Mouse (Mus musculus) liver, embryonic 16.5 days (tissue): ENCODE data around the gene Fbxw17. TPM values are rescaled to one million over a fixed set of nuclear protein-coding genes. Genes with fewer than 3 reads are reported as not detected.
"Not testable (repeated sequence)": the region's sequence is repeated elsewhere in the genome, so short reads cannot be mapped to it uniquely, and the experiment has no call there.

Source experiments
- ATAC-seq: fragments of 200-750 bp; cut with Nextera tagmentation; 2 replicates; pipeline ENCODE4 v1.8.0; 2017; ENCODE audit warnings: low read depth, mild to moderate bottlenecking, moderate number of reproducible peaks, moderate library complexity
- H3K27ac ChIP-seq: fragments of 300-500 bp; sonication (generic); 2 replicates; pipeline ENCODE4 v1.5.1; 2014; ENCODE audit warnings: mild to moderate bottlenecking, low read length
- H3K27me3 ChIP-seq: fragments of 300-500 bp; sonication (generic); 2 replicates; pipeline ENCODE4 v1.6.1; 2014; ENCODE audit warnings: low read depth, low read length, mixed read lengths; ENCODE audit not compliant: control insufficient read depth, insufficient read depth
- H3K36me3 ChIP-seq: fragments of 300-500 bp; sonication (generic); 2 replicates; pipeline ENCODE4 v1.6.1; 2014; ENCODE audit warnings: mild to moderate bottlenecking; ENCODE audit not compliant: control insufficient read depth, insufficient read depth
- H3K4me1 ChIP-seq: fragments of 300-500 bp; sonication (generic); 2 replicates; pipeline ENCODE4 v1.6.1; 2014; ENCODE audit warnings: low read depth, low read length, mixed read lengths; ENCODE audit not compliant: control insufficient read depth
- H3K4me2 ChIP-seq: fragments of 300-500 bp; sonication (generic); 2 replicates; pipeline ENCODE4 v1.6.1; 2014; ENCODE audit warnings: low read depth, low read length, mixed read lengths
- H3K4me3 ChIP-seq: fragments of 300-500 bp; sonication (generic); 2 replicates; pipeline ENCODE4 v1.5.1; 2014; ENCODE audit warnings: low read depth, mild to moderate bottlenecking, low read length
- H3K9ac ChIP-seq: fragments of 300-500 bp; sonication (generic); 2 replicates; pipeline ENCODE4 v1.6.1; 2014; ENCODE audit warnings: low read depth, low read length
- H3K9me3 ChIP-seq: fragments of 300-500 bp; sonication (generic); replicated peaks from 2 replicates; pipeline ENCODE4 v1.6.1; 2016; ENCODE audit warnings: low read length; ENCODE audit not compliant: control insufficient read depth
- WGBS: fragments of 180-500 bp; shearing (Covaris S2); extraction: QIAGEN DNeasy Blood & Tissue Kit; methylation state at CpG from one replicate; pipeline ENCODE4 v1.1.7; 2014; ENCODE audit not compliant: insufficient replicate concordance; 5-methylcytosine and 5-hydroxymethylcytosine counted together
- polyA plus RNA-seq: library from polyadenylated mRNA; unstranded; fragments of >200 nt; fragmentation: Nextera tagmentation; extraction: Ambion mirVana; gene quantifications from 2 replicates; pipeline ENCODE4 v1.2.1, GENCODE M21; 2015

Fbxw17 gene
- polyA plus RNA-seq, 1 experiment from 2014 or later: 3.9 TPM

GRCm38 (mm10) chr13:50445261-50445660, 27.6 kb downstream of the Fbxw17 start:
- 55% methylated on average over 4 of the region's 4 CpGs for WGBS
- Histone ChIP-seq H3K9me3 (no peaks in the 10 kb centered on the region), H3K27me3 (no peaks in the 10 kb centered on the region), H3K4me2 (no peak overlapping the region), H3K36me3 (no peaks in the 10 kb centered on the region), H3K9ac (no peak overlapping the region), H3K27ac (no peak overlapping the region), H3K4me3 (no peak overlapping the region), H3K4me1 (no peaks in the 10 kb centered on the region)
- no peak for ATAC-seq

- H3K9ac ChIP-seq, H3K36me3 ChIP-seq, H3K4me1 ChIP-seq, H3K4me3 ChIP-seq, ATAC-seq, H3K4me2 ChIP-seq, H3K9me3 ChIP-seq, H3K27me3 ChIP-seq, H3K27ac ChIP-seq: not testable (repeated sequence)
- 55% methylated on average over 9 of the region's 9 CpGs for WGBS
Observed at GRCm38 (mm10) chr13:50452266-50452665, 34.6 kb downstream of the Fbxw17 start.

GRCm38 (mm10) chr13:50453426-50453825, 35.8 kb downstream of the Fbxw17 start:
- Histone ChIP-seq H3K9ac (no peak overlapping the region), H3K9me3 (no peaks in the 10 kb centered on the region), H3K4me2 (no peak overlapping the region), H3K27me3 (no peaks in the 10 kb centered on the region), H3K4me1 (no peaks in the 10 kb centered on the region), H3K27ac (no peak overlapping the region), H3K4me3 (no peak overlapping the region), H3K36me3 (no peaks in the 10 kb centered on the region)
- 23% methylated on average over 4 of the region's 4 CpGs for WGBS
- ATAC-seq: no peak

GRCm38 (mm10) chr13:50460433-50460832, 42.8 kb downstream of the Fbxw17 start:
- not testable (repeated sequence) for H3K4me2 ChIP-seq, H3K9me3 ChIP-seq, H3K9ac ChIP-seq, H3K4me1 ChIP-seq, H3K27ac ChIP-seq, H3K27me3 ChIP-seq, H3K36me3 ChIP-seq, ATAC-seq, H3K4me3 ChIP-seq
- 39% methylated on average over 2 of the region's 2 CpGs for WGBS

GRCm38 (mm10) chr13:50464621-50465562, 47.2 kb downstream of the Fbxw17 start:
- Histone ChIP-seq H3K9me3 (no peaks in the 10 kb centered on the region), H3K27ac (no peak overlapping the region), H3K4me3 (no peak overlapping the region), H3K4me1 (no peaks in the 10 kb centered on the region), H3K27me3 (no peaks in the 10 kb centered on the region), H3K9ac (no peak overlapping the region), H3K4me2 (no peak overlapping the region), H3K36me3 (no peaks in the 10 kb centered on the region)
- ATAC-seq: no peak
- WGBS: 26% methylated on average over 27 of the region's 27 CpGs

- Histone ChIP-seq H3K36me3 (no peaks in the 10 kb centered on the region), H3K4me2 (no peak within 1 kb of the TSS), H3K27me3 (no peaks in the 10 kb centered on the region), H3K9me3 (no peaks in the 10 kb centered on the region), H3K4me1 (no peaks in the 10 kb centered on the region), H3K4me3 (no peak within 1 kb of the TSS), H3K9ac (no peak within 1 kb of the TSS), H3K27ac (no peak within 1 kb of the TSS)
- WGBS: 51% methylated on average over 4 of the region's 4 CpGs
- no peak for ATAC-seq
Observed at GRCm38 (mm10) chr13:50467007-50467406, 49.3 kb downstream of the Fbxw17 start, which contains the start of gene Nutm2. Nutm2 (plus strand) TSS chr13:50467307.

Other genes with a start within 250 kb of the Fbxw17 start
- not detected in 2 replicates for gene Gm906, start 167.6 kb upstream of the Fbxw17 start, polyA plus RNA-seq
- gene Gm47429, start 26.0 kb downstream of the Fbxw17 start, polyA plus RNA-seq: not detected in 2 replicates
- gene Nutm2, start 49.4 kb downstream of the Fbxw17 start, polyA plus RNA-seq: not detected in 2 replicates
- not detected in 2 replicates for gene Gm904, start 225.4 kb downstream of the Fbxw17 start, polyA plus RNA-seq